Mouse (Mus musculus): ENCODE results near the gene Scarf2. TPM values are rescaled to one million over a fixed set of nuclear protein-coding genes. Genes with fewer than 3 reads are reported as not detected.

Scarf2 gene
- polyA plus RNA-seq, 1 experiment from 2014 or later: 7.3 TPM

- Histone ChIP-seq H3K9me3 (replicated peaks; ENCODE audit: control insufficient read depth, low read length) (no peaks in the 10 kb centered on the region), H3K27me3 (ENCODE audit: control insufficient read depth, insufficient read depth, low read length) (peaks cover 66% of the 10 kb centered on the region), H3K4me1 (ENCODE audit: control insufficient read depth, insufficient read depth, low read length) (0 out of 2 replicates have a peak, but pooled peaks cover 5% of the 10 kb centered on the region), H3K27ac (ENCODE audit: low read length) (no peak overlapping the region), H3K36me3 (ENCODE audit: control insufficient read depth, insufficient read depth, low read length) (no peaks in the 10 kb centered on the region), H3K4me2 (ENCODE audit: low read depth, low read length) (peak overlapping the region; percentile 99), H3K4me3 (replicated peaks; ENCODE audit: low read length) (peak overlapping the region; percentile 58), H3K9ac (ENCODE audit: low read length) (peak overlapping the region; percentile 68)
- peak; percentile 11; the same call in 1 of the 2 replicates for ATAC-seq (ENCODE audit: insufficient read depth, low FRiP score)
- under 1% methylated on average over 37 of the region's 37 CpGs for WGBS
Measured at GRCm38 (mm10) chr16:17833321-17833680, 36.2 kb downstream of the Scarf2 start.

- Histone ChIP-seq H3K4me2 (ENCODE audit: low read depth, low read length) (peak overlapping the region; percentile 99), H3K9me3 (replicated peaks; ENCODE audit: control insufficient read depth, low read length) (no peaks in the 10 kb centered on the region), H3K36me3 (ENCODE audit: control insufficient read depth, insufficient read depth, low read length) (no peaks in the 10 kb centered on the region), H3K4me1 (ENCODE audit: control insufficient read depth, insufficient read depth, low read length) (0 out of 2 replicates have a peak, but pooled peaks cover 5% of the 10 kb centered on the region), H3K4me3 (replicated peaks; ENCODE audit: low read length) (peak overlapping the region; percentile 58), H3K27me3 (ENCODE audit: control insufficient read depth, insufficient read depth, low read length) (peaks cover 66% of the 10 kb centered on the region), H3K27ac (ENCODE audit: low read length) (no peak overlapping the region), H3K9ac (ENCODE audit: low read length) (peak overlapping the region; percentile 68)
- WGBS: under 1% methylated on average over 87 of the region's 103 CpGs
- ATAC-seq (ENCODE audit: insufficient read depth, low FRiP score): peak; percentile 35; the same call in 1 of the 2 replicates
Measured at GRCm38 (mm10) chr16:17833681-17834399, 36.8 kb downstream of the Scarf2 start.

- Histone ChIP-seq H3K9ac (ENCODE audit: low read length) (no peak overlapping the region), H3K27ac (ENCODE audit: low read length) (no peak overlapping the region), H3K27me3 (ENCODE audit: control insufficient read depth, insufficient read depth, low read length) (peaks cover 66% of the 10 kb centered on the region), H3K36me3 (ENCODE audit: control insufficient read depth, insufficient read depth, low read length) (no peaks in the 10 kb centered on the region), H3K4me1 (ENCODE audit: control insufficient read depth, insufficient read depth, low read length) (0 out of 2 replicates have a peak, but pooled peaks cover 5% of the 10 kb centered on the region), H3K4me2 (ENCODE audit: low read depth, low read length) (no peak overlapping the region), H3K9me3 (replicated peaks; ENCODE audit: control insufficient read depth, low read length) (no peaks in the 10 kb centered on the region), H3K4me3 (replicated peaks; ENCODE audit: low read length) (peak overlapping the region; percentile 58)
- 53% methylated on average over 7 of the region's 7 CpGs for WGBS
- ATAC-seq (ENCODE audit: insufficient read depth, low FRiP score): no peak
Measured at GRCm38 (mm10) chr16:17834543-17834942, 37.5 kb downstream of the Scarf2 start.

GRCm38 (mm10) chr16:17835481-17835880, 38.4 kb downstream of the Scarf2 start:
- 0 out of 2 replicates have a peak, but pooled peaks cover 5% of the 10 kb centered on the region for H3K4me1 ChIP-seq (ENCODE audit: control insufficient read depth, insufficient read depth, low read length)
- H3K27ac ChIP-seq (ENCODE audit: low read length): no peak overlapping the region
- no peak for ATAC-seq (ENCODE audit: insufficient read depth, low FRiP score)
- H3K27me3 ChIP-seq (ENCODE audit: control insufficient read depth, insufficient read depth, low read length): peaks cover 64% of the 10 kb centered on the region
- no peak overlapping the region for H3K9ac ChIP-seq (ENCODE audit: low read length)
- H3K36me3 ChIP-seq (ENCODE audit: control insufficient read depth, insufficient read depth, low read length): no peaks in the 10 kb centered on the region
- no peak overlapping the region for H3K4me2 ChIP-seq (ENCODE audit: low read depth, low read length)
- no peaks in the 10 kb centered on the region for H3K9me3 ChIP-seq (replicated peaks; ENCODE audit: control insufficient read depth, low read length)
- 50% methylated on average over 13 of the region's 13 CpGs for WGBS
- H3K4me3 ChIP-seq (replicated peaks; ENCODE audit: low read length): no peak overlapping the region

- Histone ChIP-seq H3K27ac (ENCODE audit: low read length) (no peak within 1 kb of the TSS), H3K36me3 (ENCODE audit: control insufficient read depth, insufficient read depth, low read length) (peaks cover 13% of the 10 kb centered on the region), H3K27me3 (ENCODE audit: control insufficient read depth, insufficient read depth, low read length) (peaks cover 38% of the 10 kb centered on the region), H3K9me3 (replicated peaks; ENCODE audit: control insufficient read depth, low read length) (no peaks in the 10 kb centered on the region), H3K4me1 (ENCODE audit: control insufficient read depth, insufficient read depth, low read length) (0 out of 2 replicates have a peak, but pooled peaks cover 3% of the 10 kb centered on the region), H3K9ac (ENCODE audit: low read length) (no peak within 1 kb of the TSS), H3K4me3 (replicated peaks; ENCODE audit: low read length) (no peak within 1 kb of the TSS), H3K4me2 (ENCODE audit: low read depth, low read length) (no peak within 1 kb of the TSS)
- ATAC-seq (ENCODE audit: insufficient read depth, low FRiP score): no peak
- WGBS: 81% methylated on average over 6 of the region's 6 CpGs
Measured at GRCm38 (mm10) chr16:17838051-17838450, 41.0 kb downstream of the Scarf2 start, which contains the start of gene Car15. TSS of gene Car15 (minus strand) at chr16:17838364.

- ATAC-seq (ENCODE audit: insufficient read depth, low FRiP score): no peak
- H3K36me3 ChIP-seq (ENCODE audit: control insufficient read depth, insufficient read depth, low read length): peaks cover 22% of the 10 kb centered on the region
- no peaks in the 10 kb centered on the region for H3K4me1 ChIP-seq (ENCODE audit: control insufficient read depth, insufficient read depth, low read length)
- H3K27me3 ChIP-seq (ENCODE audit: control insufficient read depth, insufficient read depth, low read length): peaks cover 20% of the 10 kb centered on the region
- H3K9ac ChIP-seq (ENCODE audit: low read length): no peak overlapping the region
- H3K27ac ChIP-seq (ENCODE audit: low read length): no peak overlapping the region
- no peaks in the 10 kb centered on the region for H3K9me3 ChIP-seq (replicated peaks; ENCODE audit: control insufficient read depth, low read length)
- WGBS: 78% methylated on average over 4 of the region's 4 CpGs
- no peak overlapping the region for H3K4me2 ChIP-seq (ENCODE audit: low read depth, low read length)
- H3K4me3 ChIP-seq (replicated peaks; ENCODE audit: low read length): no peak overlapping the region
Measured at GRCm38 (mm10) chr16:17839976-17840375, 42.9 kb downstream of the Scarf2 start.

- Histone ChIP-seq H3K36me3 (ENCODE audit: control insufficient read depth, insufficient read depth, low read length) (peaks cover 25% of the 10 kb centered on the region), H3K9ac (ENCODE audit: low read length) (no peak overlapping the region), H3K27me3 (ENCODE audit: control insufficient read depth, insufficient read depth, low read length) (no peaks in the 10 kb centered on the region; the same call in 1 of the 2 replicates), H3K4me2 (ENCODE audit: low read depth, low read length) (no peak overlapping the region), H3K9me3 (replicated peaks; ENCODE audit: control insufficient read depth, low read length) (no peaks in the 10 kb centered on the region), H3K27ac (ENCODE audit: low read length) (no peak overlapping the region), H3K4me3 (replicated peaks; ENCODE audit: low read length) (no peak overlapping the region), H3K4me1 (ENCODE audit: control insufficient read depth, insufficient read depth, low read length) (no peaks in the 10 kb centered on the region)
- 91% methylated on average over 7 of the region's 7 CpGs for WGBS
- ATAC-seq (ENCODE audit: insufficient read depth, low FRiP score): no peak
Measured at GRCm38 (mm10) chr16:17842437-17842836, 45.4 kb downstream of the Scarf2 start.

DNA sequence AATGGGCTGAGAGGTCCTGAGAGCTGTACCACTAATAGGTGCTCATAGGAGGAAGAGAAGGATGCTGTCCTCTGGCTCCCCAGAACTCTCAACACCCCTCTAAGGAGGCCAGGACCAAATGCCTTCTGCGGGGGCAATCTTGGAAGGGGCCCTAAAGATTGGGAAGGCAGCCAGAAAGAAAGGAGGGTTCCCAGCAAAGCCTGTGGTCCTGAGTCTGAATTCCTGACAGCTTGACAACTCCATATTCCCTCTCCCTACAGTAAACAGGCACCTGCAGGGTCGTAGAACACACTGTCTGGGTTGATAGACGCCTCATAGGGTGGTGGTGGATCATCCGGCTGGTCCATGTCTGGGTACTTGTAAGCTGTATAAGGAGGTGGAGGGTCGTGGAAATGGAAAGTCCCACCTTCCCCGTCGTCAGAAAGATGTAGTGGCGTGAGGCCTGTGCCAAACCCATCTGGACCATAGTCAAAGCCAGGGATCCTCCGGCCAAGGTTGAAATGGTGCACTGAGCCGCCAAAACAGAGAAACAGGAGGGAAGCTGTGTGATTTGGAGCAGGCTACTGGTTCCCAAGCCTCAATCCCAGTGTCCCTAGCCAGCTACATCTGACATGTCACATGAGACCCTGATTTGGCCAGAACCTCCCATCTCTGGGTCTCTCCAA, 46.8 kb downstream of the Scarf2 start:
- H3K36me3 ChIP-seq (ENCODE audit: control insufficient read depth, insufficient read depth, low read length): peaks cover 25% of the 10 kb centered on the region
- 89% methylated on average over 10 of the region's 10 CpGs for whole genome bisulfite sequencing
- no peaks in the 10 kb centered on the region for H3K4me1 ChIP-seq (ENCODE audit: control insufficient read depth, insufficient read depth, low read length)
- no peak overlapping the region for H3K27ac ChIP-seq (ENCODE audit: low read length)
- no peaks in the 10 kb centered on the region for H3K9me3 ChIP-seq (replicated peaks; ENCODE audit: control insufficient read depth, low read length)
- no peak for ATAC-seq (ENCODE audit: insufficient read depth, low FRiP score)
- H3K9ac ChIP-seq (ENCODE audit: low read length): no peak overlapping the region
- no peak overlapping the region for H3K4me3 ChIP-seq (replicated peaks; ENCODE audit: low read length)
- H3K27me3 ChIP-seq (ENCODE audit: control insufficient read depth, insufficient read depth, low read length): no peaks in the 10 kb centered on the region
- no peak overlapping the region for H3K4me2 ChIP-seq (ENCODE audit: low read depth, low read length)

- no peak overlapping the region for H3K9ac ChIP-seq (ENCODE audit: low read length)
- WGBS: 93% methylated on average over 6 of the region's 6 CpGs
- H3K27me3 ChIP-seq (ENCODE audit: control insufficient read depth, insufficient read depth, low read length): no peaks in the 10 kb centered on the region
- no peak overlapping the region for H3K27ac ChIP-seq (ENCODE audit: low read length)
- peaks cover 12% of the 10 kb centered on the region; the same call in 1 of the 2 replicates for H3K36me3 ChIP-seq (ENCODE audit: control insufficient read depth, insufficient read depth, low read length)
- ATAC-seq (ENCODE audit: insufficient read depth, low FRiP score): no peak
- no peak overlapping the region for H3K4me2 ChIP-seq (ENCODE audit: low read depth, low read length)
- H3K4me1 ChIP-seq (ENCODE audit: control insufficient read depth, insufficient read depth, low read length): no peaks in the 10 kb centered on the region
- H3K9me3 ChIP-seq (replicated peaks; ENCODE audit: control insufficient read depth, low read length): no peaks in the 10 kb centered on the region
- H3K4me3 ChIP-seq (replicated peaks; ENCODE audit: low read length): no peak overlapping the region
Measured at GRCm38 (mm10) chr16:17848431-17848830, 51.3 kb downstream of the Scarf2 start.

All from stomach, embryonic 16.5 days (tissue).